Mouse (Mus musculus): ENCODE results near the gene Akt1s1. TPM values are rescaled to one million over a fixed set of nuclear protein-coding genes. Genes with fewer than 3 reads are reported as not detected.
A peak's percentile ranks its signal among the peaks of the same experiment; 100 is the strongest.

Akt1s1 gene
- total RNA-seq (2017), result 19.7 and 29.0 TPM in 2 replicates

GRCm38 (mm10) chr7:44848561-44849415, at the start of gene Akt1s1, which contains the start of gene Tbc1d17:
Gene Akt1s1 (plus strand): TSS chr7:44848991.
Gene Tbc1d17 (minus strand): TSS chr7:44849079.
- peak; percentile 75 for ATAC-seq (replicated peaks; ENCODE audit: low read depth, poor library complexity, severe bottlenecking)

- ATAC-seq (replicated peaks; ENCODE audit: low read depth, poor library complexity, severe bottlenecking), result no peak
Measured at GRCm38 (mm10) chr7:44808927-44809326, 39.9 kb upstream of the Akt1s1 start.

GRCm38 (mm10) chr7:44809466-44809865, 39.3 kb upstream of the Akt1s1 start:
- no peak for ATAC-seq (replicated peaks; ENCODE audit: low read depth, poor library complexity, severe bottlenecking)

- ATAC-seq (replicated peaks; ENCODE audit: low read depth, poor library complexity, severe bottlenecking), result no peak
Measured at GRCm38 (mm10) chr7:44810365-44810764, 38.4 kb upstream of the Akt1s1 start.

- ATAC-seq (replicated peaks; ENCODE audit: low read depth, poor library complexity, severe bottlenecking), result no peak
Measured at GRCm38 (mm10) chr7:44810819-44811557, 37.8 kb upstream of the Akt1s1 start.

- ATAC-seq (replicated peaks; ENCODE audit: low read depth, poor library complexity, severe bottlenecking), result no peak
Measured at GRCm38 (mm10) chr7:44812651-44813325, 36.0 kb upstream of the Akt1s1 start.

- no peak for ATAC-seq (replicated peaks; ENCODE audit: low read depth, poor library complexity, severe bottlenecking)
Measured at GRCm38 (mm10) chr7:44813985-44814384, 34.8 kb upstream of the Akt1s1 start.

GRCm38 (mm10) chr7:44814423-44814822, 34.4 kb upstream of the Akt1s1 start:
- no peak for ATAC-seq (replicated peaks; ENCODE audit: low read depth, poor library complexity, severe bottlenecking)

- no peak for ATAC-seq (replicated peaks; ENCODE audit: low read depth, poor library complexity, severe bottlenecking)
Measured at GRCm38 (mm10) chr7:44814952-44815553, 33.7 kb upstream of the Akt1s1 start.

GRCm38 (mm10) chr7:44815721-44816469, 32.9 kb upstream of the Akt1s1 start, which contains the start of the genes Nup62 and Il4i1:
Gene Nup62 (plus strand): TSS chr7:44816088.
Gene Il4i1 (plus strand): TSS chr7:44816387.
- ATAC-seq (replicated peaks; ENCODE audit: low read depth, poor library complexity, severe bottlenecking), result peak; percentile 85

- no peak for ATAC-seq (replicated peaks; ENCODE audit: low read depth, poor library complexity, severe bottlenecking)
Measured at GRCm38 (mm10) chr7:44816470-44817021, 32.2 kb upstream of the Akt1s1 start, which contains the start of gene Atf5. Gene Atf5 (minus strand): TSS chr7:44816658.

GRCm38 (mm10) chr7:44817441-44817840, 31.4 kb upstream of the Akt1s1 start:
- no peak for ATAC-seq (replicated peaks; ENCODE audit: low read depth, poor library complexity, severe bottlenecking)

GRCm38 (mm10) chr7:44818164-44818563, 30.6 kb upstream of the Akt1s1 start:
- ATAC-seq (replicated peaks; ENCODE audit: low read depth, poor library complexity, severe bottlenecking), result no peak

- ATAC-seq (replicated peaks; ENCODE audit: low read depth, poor library complexity, severe bottlenecking), result no peak
Measured at GRCm38 (mm10) chr7:44818751-44819235, 30.0 kb upstream of the Akt1s1 start.

GRCm38 (mm10) chr7:44819391-44819790, 29.4 kb upstream of the Akt1s1 start:
- no peak for ATAC-seq (replicated peaks; ENCODE audit: low read depth, poor library complexity, severe bottlenecking)

- no peak for ATAC-seq (replicated peaks; ENCODE audit: low read depth, poor library complexity, severe bottlenecking)
Measured at GRCm38 (mm10) chr7:44819863-44820262, 28.9 kb upstream of the Akt1s1 start.

GRCm38 (mm10) chr7:44820525-44820924, 28.3 kb upstream of the Akt1s1 start:
- no peak for ATAC-seq (replicated peaks; ENCODE audit: low read depth, poor library complexity, severe bottlenecking)

GRCm38 (mm10) chr7:44821666-44822448, 26.9 kb upstream of the Akt1s1 start:
- ATAC-seq (replicated peaks; ENCODE audit: low read depth, poor library complexity, severe bottlenecking), result no peak

All from common myeloid progenitor, adult 5-6 weeks (primary cell).